Mouse (Mus musculus): ENCODE results near the gene Mrps23.
A peak's percentile ranks its signal among the peaks of the same experiment; 100 is the strongest.

Gene Mrps23

DNA sequence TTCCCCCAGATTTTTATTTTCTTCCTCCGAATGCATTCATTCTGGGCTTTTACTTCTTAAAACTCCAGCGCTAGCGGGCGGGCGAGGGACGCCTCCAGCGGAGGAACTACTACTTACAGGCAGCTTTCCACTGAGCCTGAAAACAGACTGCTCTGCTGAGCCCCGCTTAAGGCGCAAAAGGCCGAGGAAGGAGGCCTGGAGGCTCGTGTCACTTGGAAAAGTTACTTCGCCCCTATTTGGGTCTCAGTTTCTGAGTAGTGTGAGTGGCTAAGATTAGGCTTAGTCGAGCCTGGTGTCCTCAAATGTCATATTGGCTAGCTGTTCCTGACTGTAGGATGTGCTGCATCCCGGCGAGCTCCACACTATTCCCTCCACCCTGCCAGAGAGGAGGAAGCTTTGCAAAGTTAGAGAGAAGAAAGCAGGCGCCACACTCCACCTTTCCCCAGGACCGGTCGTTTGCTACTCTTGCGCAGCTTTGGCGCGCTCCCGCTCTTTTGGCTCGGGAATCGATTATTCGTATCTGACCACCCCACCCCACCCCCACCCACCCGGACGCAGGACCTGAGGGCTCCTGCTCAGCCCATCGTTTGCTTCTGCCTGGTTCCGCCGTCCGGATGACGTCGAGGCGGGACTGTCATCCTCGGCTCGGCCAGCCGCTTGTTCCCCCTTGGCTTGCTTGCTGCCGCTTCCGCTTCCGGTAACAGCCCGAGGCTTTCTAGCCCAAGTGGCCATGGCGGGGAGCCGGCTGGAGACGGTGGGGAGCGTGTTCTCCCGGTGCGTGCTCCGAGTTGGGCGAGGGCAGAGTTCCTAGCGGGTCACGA lies at the start of gene Mrps23:
Mrps23 (plus strand) TSS at position 677 of the 821 bp plus-strand sequence.
- peak; percentile 94 to 96 for DNase-seq

DNA sequence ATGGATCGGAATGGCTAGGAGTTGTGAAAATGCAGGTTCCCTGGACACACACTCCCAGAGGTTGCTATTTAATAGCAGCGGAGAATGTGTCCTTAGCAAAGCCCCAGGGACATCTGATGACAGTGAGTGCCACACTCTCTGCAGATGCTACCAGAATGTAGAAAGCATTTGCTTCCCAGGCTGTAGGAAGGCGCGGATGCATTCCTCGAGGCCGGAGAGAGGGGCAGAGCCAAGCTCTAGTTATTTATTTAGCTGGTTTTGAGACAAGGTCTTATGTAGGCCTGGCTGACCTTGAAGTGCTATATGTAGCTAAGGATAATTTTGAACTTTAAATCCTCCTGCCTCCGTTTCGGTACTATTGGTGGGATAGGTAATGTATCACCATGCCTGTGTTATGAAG lies 49.7 kb upstream of the Mrps23 start:
- no peak for DNase-seq

DNA sequence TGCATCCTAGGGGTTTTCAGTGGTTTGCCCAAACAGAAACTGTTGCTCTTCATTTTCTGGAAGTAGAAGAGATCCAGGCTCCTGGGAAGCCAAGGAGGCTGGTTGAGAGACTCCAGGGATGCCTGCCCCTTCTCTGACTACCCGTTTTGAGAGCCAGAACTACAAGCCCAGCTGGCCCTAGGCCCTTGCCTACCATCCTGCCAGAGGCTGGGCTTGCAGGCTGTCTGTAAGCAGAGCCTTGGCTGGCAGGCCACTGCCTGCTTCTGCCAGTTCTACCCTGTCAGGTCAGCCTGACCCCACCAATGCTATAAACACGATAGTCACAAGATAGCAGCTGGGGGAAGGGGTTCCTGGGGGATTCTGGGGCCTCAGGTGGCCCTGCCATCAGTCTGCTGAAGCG lies 48.7 kb upstream of the Mrps23 start:
- DNase-seq: no peak

DNA sequence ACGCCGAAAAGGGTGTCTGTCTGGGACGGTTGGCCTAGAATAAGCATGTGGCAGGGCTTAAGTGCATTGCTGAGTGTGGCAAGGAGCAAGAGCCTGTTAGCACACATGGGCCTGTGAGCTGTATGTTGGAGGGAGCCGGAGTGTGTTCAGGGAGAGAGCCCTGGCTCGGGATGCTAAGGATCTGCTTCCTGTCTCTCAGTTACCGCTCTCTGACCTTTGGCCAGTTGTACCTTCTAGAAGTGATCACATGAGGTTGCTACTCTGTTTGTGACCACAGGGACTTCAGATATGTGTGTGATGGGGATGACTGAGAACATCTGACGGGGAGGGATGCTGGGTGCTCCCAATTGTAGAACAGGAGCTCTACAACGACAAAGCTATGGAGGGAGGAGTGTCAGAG lies 48.2 kb upstream of the Mrps23 start:
- DNase-seq: no peak

DNA sequence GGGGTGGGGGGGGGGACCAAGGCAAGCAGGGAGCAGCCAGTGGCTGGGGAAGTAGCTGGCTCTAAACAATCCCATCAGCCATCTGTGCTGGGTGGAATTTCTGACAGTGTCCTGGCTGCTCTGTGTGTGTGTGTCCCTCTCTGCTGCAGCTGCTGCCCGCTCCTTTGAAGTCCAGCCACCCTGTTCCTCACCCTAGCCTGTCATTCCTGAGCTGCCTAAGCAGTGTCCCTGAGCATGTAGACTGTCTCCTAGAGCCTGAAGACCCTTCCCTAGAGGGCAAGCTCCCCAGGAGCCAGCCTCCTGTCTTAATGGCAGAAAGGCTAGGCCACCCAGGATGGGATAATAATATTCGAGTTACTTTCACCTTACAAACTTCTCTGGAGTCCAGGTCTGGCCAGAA lies 47.8 kb upstream of the Mrps23 start:
- peak in 1 of 2 experiments; percentile 72 for DNase-seq

DNA sequence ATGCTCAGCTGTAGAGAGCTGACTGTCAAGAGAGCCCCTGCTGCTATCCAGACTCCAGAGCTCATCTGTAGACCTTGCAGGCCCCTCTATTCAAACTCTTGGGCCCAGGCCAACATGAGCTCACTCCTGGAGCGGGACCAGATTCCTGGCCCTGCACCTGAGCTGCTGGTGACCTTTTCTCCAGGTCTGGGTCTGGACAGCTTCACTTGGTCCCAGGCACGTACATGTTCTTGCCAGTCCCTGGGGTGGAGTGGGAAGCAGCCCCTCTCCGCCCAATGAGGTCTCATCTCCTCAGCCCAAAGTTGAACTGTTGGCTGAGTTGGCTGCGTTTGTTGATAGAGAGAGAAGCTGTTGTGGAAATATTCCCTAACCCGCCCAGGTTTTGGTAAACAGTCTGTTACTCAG lies 45.3 kb upstream of the Mrps23 start:
- DNase-seq: peak; percentile 55 to 66

DNA sequence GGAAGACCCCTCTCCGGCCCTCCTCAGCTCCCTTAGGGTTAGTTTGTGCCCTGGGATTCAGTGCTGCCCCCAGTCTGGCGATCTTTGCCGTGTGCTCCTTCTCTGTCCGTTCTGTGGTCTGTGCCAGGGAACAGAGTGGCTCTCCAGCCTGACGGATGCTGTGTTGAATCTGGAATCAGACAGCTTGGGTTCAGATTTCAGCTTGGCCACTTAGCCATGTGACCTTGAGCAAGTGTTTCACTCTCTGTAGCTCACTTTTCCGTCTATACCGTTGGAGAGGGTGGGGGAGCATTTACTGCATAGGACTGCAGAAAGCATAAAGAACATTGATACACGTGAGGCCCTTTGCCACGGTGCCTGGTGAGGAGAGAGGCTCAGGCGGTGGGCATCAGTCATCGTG lies 44.8 kb upstream of the Mrps23 start:
- no peak for DNase-seq

DNA sequence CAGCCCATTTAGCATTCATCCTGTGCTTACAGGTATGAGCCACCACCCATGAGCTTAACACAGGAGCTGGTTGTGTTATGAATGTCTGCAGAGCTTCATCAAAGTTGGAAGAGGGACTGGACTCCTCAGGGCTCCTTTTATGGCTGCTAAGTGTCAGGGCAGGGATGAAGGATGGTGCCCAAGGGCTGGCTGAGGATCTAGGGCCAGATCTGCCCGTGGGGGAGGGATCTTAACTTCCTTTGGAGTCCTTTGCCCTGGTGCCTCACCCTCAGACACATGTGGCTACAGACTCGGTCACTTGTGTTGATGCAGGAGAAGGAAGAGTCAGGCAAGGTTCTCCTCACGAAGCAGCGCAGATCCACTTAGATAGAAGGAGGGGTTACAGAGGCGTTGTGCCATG lies 43.9 kb upstream of the Mrps23 start:
- no peak for DNase-seq

DNA sequence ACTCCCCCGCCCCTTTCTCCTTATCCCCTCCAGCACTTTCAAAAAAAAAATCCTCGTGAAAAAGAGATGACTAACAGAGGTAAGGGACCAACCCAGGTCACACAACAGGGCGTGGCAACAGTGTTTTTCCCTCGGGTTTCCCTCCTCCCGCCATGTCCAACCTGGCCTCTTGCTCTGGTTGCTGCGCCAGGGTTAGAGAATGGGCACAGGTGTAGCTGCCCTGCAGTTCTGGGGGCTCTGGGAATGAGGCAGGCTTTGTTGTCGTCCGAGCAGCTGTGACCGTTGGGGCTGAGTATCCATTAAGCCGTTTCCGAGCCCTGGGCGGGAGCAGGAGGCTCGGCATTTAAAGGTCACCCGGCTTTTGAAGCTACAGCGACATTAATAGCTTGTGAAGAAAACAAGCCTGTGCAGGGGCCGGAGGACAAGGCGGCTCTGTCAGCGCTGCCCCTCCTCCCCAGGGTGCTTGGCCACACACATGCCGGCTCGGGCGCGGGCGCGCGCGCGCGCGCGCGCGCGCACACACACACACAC lies 43.1 kb upstream of the Mrps23 start:
- DNase-seq: peak; percentile 71 to 88

DNA sequence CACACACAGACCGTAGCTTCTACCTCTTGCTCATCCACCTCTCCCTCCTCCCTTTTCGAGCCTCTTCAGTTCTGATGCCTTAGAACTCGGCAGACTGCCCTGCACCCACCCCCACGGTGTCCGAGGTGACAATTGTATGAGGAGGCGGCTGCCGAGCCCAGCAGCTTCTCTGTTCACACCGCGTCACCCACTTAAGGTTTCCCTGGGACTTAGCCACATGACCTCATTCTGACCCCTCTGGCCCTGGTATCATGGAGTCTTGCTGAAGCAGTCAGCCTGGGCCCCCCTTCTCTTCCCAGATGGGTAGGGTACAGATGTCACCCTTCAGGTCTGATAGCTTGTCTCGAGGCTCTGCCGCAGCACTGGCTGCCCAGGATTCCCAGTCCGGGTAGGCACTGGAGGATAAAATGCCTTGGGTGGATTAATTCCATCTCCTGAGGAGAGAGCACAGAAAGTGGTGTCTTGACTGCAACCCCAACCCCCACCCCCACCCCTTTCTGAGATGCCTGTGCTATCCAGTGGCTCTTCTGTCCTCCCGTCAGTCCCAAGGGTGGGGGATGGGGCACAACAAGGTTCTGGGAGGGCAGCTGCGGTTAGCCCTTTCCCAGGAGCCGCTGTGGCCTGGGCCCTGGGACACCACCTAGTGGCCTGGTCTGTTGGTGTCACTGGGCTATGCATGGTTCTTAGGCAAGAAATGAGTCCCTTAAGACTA lies 42.4 kb upstream of the Mrps23 start:
- peak; percentile 93 for DNase-seq

DNA sequence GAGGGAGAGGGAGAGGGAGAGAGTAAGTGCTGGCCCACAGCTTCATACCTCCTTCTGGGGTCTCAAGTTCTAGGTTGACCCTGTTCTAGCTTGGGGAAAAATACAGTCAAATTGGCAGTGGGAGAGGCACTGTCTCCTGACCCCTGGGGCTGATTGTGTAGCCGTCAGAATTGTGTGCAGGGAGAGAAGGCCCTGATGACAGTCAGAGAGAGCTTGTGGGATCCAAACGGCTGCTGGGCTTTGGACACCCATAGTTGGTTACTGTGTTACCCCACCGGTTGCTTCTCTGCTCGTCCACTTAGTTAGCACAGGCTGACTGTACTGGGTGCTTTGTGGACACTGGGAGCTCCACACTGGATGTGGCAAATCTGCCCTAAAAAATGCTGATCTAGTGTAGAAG lies 41.4 kb upstream of the Mrps23 start:
- DNase-seq: no peak

DNA sequence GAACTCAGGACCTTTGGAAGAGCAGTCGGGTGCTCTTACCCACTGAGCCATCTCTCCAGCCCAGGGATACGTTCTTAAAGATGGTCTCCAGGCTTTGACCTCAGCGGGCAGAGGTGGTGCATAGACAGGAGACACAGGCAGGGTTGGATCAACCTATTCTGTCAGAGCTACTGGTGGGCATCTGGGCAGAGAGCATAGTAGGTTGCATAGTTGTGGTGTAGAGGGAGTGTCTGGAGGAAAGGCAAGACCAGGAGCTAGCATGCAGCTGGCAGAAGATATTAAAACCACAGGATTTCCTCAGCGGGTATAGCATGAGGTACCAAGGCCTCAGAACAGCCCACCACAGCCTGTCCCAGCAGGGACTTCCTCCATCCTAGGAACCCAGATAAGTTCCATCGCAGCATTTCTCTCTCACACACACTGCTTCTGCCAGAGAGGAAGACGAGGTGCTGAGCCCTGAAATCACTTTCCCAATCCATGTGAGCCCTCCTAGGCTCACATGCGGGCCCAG lies 39.9 kb upstream of the Mrps23 start:
- DNase-seq: no peak

DNA sequence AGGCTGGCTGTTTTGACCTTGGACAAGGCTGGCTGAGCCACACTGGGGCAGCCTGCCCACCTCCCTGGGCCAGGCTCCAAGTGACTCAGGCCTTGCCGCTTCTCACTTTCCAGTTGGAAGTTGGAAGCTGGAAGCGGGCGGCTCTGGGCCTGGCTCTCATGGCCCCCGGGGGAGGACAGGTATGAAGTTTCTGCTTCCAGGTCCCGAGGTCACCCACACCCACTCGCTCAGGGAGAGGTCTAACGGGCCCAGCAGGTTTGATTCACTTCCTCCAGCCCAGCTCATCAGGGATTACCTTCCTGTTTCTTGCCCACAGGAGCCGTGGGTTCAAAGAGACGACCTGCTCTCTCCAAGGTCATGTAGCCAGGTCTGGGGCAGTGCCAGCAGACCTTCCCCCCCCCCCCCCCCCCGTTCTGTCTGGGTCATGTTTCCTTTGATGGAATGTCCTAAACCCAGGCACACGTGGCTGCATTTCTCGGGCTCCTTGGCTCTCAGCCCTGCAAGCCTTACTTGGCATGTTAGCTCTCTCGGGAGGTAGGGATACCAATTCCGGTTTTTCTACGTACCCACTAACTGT lies 39.3 kb upstream of the Mrps23 start:
- peak; percentile 55 to 67 for DNase-seq

DNA sequence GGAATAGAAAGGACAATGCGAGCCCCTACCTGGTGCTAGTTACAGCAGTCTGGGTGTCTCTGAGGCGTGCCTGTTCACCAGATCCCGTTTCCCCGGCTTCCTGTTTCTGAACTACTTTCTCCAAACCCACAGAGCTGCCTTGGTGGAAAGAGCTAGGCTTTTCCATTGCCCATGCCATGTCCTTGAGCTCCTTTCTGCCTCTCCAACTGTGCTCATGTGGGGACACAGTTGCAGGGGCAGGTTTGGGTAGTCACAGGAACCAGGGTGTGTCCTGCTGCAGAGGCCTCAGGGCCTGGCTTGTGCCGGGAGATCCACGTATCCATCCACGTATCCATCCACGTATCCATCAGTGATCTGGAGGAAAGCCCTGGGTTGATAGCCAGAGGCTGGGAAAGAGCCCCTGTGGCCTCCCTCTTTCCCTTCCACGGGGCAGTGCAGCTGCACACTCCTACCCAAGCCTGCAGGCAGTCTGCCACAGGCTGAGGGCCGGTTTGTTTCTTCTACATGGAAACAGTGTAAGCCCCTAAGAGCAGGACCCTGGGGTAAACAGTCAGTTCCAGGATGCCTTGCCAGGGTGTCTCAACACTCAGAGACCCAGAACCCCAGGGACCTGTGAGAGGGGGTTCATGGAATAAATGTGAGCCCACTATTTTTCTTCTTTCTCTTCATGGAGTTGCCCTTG lies 38.4 kb upstream of the Mrps23 start:
- no peak for DNase-seq

DNA sequence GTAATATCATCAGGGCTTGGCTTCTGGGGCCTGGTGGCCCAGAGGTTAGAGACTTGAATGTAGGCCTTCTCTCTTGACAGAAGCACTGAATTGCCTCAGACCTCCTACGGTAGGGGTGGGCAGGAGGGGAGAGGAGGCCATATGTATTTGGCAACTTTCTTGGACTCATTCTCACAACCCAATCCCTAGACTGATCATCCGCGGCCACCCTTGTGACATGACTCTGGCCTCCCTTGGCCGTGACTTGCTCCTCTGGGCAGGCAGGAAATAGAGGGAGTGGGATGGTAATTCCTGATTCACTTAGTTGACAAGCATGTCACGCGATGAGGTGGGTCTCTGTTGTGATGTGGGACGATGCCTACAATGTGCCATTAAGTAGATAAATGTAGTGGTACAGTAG lies 37.7 kb upstream of the Mrps23 start:
- DNase-seq: no peak

DNA sequence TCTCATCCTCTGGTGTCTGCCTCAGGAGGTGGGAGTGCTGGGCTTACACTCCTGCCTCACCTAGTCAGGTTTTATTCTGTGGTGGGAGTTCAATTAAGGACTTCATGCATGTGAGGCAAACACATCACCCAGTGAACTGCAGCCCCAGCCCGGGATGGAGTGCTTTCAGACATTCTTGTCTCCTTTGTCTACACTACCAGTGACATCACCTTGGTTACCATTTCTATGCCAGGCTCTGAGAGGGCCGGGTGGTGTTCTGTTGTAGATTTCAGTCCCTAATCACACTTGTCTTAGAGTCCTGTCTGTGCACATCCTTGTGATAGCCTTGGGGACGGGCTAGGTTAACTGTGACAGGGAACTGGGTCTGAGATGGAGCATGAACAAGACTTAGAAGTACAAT lies 35.6 kb upstream of the Mrps23 start:
- no peak for DNase-seq

DNA sequence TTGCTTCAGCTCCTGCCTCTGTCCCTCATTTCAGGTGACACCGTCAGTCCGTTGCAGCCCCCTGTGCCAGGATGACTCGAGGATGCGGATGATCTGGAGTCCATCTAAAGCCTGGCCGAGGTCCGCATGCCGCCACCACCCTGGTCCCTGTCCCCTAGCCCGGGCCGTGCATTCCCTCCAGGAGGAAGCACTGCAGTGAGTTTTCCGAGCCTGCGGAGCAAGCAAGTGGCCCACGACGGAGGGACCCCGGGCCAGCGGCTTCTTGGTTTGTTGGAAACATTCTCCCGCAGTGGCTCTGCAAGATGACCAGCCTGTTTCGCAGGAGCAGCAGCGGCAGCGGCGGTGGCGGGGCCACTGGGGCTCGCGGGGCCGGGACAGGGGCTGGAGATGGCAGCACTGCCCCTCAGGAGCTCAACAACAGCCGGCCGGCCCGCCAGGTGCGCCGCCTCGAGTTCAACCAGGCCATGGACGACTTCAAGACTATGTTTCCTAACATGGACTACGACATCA lies 34.6 kb upstream of the Mrps23 start:
- no peak for DNase-seq

DNA sequence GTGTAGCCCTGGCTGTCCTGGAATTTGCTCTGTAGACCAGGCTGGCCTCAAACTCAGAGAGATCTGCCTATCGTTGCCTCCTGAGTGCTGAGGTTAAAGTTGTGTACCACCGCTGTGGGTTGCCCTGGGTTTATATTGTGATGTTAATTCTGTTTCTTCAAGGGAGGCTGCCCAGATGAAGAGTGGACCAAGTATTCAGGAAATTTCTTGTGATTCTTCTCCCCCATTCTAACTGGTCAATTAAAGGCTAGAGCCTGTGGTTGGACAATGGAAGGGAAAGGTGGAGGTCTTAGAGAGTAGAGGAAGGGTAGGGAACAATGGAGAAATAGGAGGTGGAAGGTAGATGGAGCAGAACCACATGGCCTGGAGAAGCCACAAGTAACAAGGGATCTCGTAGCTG lies 33.6 kb upstream of the Mrps23 start:
- no peak for DNase-seq

DNA sequence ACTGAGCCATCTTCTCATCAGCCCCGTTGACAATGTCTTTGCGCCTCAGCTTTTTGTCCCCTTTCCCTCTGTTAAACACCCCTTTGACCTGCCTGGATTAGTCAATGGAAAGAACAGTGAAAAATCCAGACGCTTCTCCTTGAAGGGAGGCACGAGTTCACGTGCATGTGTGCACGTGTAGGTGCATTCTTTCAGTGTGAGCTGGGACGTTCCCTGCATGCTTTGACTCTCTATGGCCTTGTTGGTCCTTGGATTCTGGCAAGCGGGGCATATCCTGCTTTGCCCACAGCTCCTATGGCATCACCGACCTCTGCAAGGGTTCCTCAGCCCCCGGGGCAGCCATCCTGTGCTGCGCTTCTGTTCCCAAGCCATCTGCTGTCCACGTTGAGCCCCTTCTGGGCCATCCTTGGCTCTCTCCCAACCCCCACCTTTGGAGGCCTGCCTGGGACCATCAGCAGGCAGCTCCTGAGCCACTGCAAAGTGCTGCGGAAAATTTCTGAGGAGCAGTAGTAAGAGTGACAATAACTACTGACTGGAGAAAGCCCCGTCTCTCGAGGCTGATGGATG lies 32.2 kb upstream of the Mrps23 start:
- DNase-seq: no peak

DNA sequence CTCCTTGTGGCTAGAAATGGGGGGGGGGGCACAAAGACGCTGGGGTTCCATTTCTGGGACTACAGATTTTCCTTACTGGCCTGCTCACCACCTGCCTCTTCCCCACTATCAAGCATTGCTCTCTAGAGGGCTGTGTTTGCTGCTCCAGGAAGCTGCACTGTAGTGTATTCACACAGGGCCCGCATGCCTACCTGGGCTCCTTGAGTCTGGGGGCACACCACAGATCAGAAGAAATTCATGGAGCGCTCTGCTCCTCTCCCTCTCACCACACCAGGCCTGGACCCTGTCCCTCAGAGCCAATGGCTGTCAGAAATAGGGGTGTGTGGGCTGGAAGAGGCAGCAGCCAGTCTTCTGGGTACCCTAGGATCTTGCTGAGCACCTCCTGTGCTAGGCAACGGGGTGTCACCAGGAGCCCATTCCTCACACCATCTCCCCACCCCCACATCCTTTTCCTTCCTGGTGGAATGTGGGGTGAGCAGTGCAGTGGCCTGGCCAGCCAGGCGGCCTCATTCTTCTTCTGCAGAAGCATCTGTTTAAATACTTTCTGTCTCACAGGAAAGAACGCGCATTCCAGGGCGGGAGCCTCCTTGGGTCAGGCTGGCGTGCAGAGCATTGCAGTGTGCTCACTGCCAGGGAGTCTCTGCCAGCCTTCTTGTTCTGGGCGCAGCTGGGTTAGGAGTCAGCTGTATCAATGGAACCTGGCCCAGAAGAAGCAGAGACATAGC lies 31.4 kb upstream of the Mrps23 start:
- peak; percentile 72 to 88 for DNase-seq

DNA sequence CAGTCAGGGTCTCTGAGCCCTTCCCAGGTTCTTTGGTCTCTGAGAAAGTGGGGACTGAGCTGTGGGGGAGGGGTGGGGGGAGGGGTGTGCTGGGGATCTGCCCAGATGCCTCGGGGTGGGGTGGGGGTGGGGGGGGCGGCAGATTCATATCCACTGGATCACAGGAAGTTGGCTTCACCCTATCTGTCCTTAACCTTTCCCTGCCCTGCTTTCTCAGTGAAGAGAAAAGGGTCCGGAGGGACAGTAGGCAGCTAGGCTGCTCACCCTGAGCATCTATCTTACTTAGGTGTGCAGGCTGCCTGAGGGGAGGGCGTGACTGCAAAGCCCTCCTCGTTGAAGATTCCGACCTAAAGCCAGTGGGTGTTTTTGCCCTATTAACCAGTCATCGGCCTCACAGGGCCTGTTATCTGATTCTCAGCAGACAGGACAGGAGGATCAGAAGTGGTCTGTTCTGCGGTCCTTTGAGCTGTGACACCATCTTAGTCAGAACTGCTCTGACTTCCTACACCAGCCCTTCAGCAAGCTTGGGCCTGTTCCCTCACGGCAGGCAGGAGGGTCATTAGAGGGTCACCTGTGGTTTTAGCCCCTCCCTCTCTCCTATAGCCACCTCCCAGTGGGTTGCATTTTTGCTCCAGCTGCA lies 30.7 kb upstream of the Mrps23 start:
- DNase-seq: no peak

All from lung, postnatal 4 days (tissue).